Mouse (Mus musculus) heart, adult 2 months (tissue): Measurements from ENCODE around the gene Ier2. TPM values are rescaled to one million over a fixed set of nuclear protein-coding genes. Genes with fewer than 3 reads are reported as not detected.

ENCODE experiments used
- DNase-seq, 2 experiments: peaks; one replicate each; pipeline ENCODE4 v3.0.0; 2021
- H3K27ac ChIP-seq: fragments of 200-600 bp; 2 replicates; pipeline ENCODE4 v1.8.1; 2022
- H3K27me3 ChIP-seq: fragments of 200-500 bp; 2 replicates; pipeline ENCODE4 v1.6.1; 2012; ENCODE audit warnings: mild to moderate bottlenecking, low read length, inconsistent platforms, mixed read lengths; ENCODE audit not compliant: control insufficient read depth, insufficient read depth
- H3K36me3 ChIP-seq: fragments of 200-500 bp; 2 replicates; pipeline ENCODE4 v1.6.1; 2012; ENCODE audit warnings: low read length, inconsistent platforms; ENCODE audit not compliant: control insufficient read depth, insufficient read depth
- H3K4me1 ChIP-seq: fragments of 200-500 bp; 2 replicates; pipeline ENCODE4 v1.6.1; 2011; ENCODE audit warnings: low read length; ENCODE audit not compliant: control insufficient read depth, insufficient read depth
- H3K4me3 ChIP-seq: fragments of 200-600 bp; 2 replicates; pipeline ENCODE4 v1.8.1; 2022
- H3K79me2 ChIP-seq: fragments of 200-500 bp; replicated peaks from 2 replicates; pipeline ENCODE4 v1.6.1; 2012; ENCODE audit warnings: mild to moderate bottlenecking, inconsistent platforms, low read length, moderate library complexity, mixed read lengths; ENCODE audit not compliant: control insufficient read depth, insufficient read depth
- H3K9ac ChIP-seq: fragments of 200-500 bp; 2 replicates; pipeline ENCODE4 v1.6.1; 2012; ENCODE audit warnings: low read depth, mild to moderate bottlenecking, control low read depth, inconsistent platforms, low read length, mixed read lengths
- CTCF ChIP-seq: fragments of 200-600 bp; IDR thresholded peaks from 2 replicates; pipeline ENCODE4 v1.8.1; 2022; ENCODE audit warnings: antibody characterized with exemption, mild to moderate bottlenecking, moderate library complexity
- EP300 ChIP-seq: fragments of 200-500 bp; IDR thresholded peaks from 2 replicates; pipeline ENCODE4 v1.6.1; 2011; ENCODE audit warnings: low read depth, low read length, control low read depth; ENCODE audit not compliant: insufficient read depth
- POLR2A ChIP-seq: fragments of 200-500 bp; IDR thresholded peaks from 2 replicates; pipeline ENCODE4 v1.6.1; 2011; ENCODE audit warnings: mild to moderate bottlenecking, low read depth, low read length, control low read depth; ENCODE audit not compliant: insufficient read depth
- WGBS: fragments of 180-500 bp; shearing (Covaris S2); methylation state at CpG from one replicate; pipeline ENCODE4 v1.1.7; 2018; 5-methylcytosine and 5-hydroxymethylcytosine counted together
- intact Hi-C: fragments of 180-260 bp; cut with DNase I; formaldehyde crosslinking; loops from one replicate; pipeline ENCODE4 v1.15.1; 2025
- polyA plus RNA-seq: library from polyadenylated mRNA; depleted of rRNA; stranded (reverse); fragments of >200 nt; gene quantifications from 2 replicates; pipeline ENCODE4 v1.2.3, GENCODE M21; 2012
- total RNA-seq, 2 experiments: library from RNA; stranded (reverse); gene quantifications; 2 replicates each; pipeline ENCODE4 v1.2.3; 2021

Ier2 gene
- total and polyA plus RNA-seq, 3 experiments = 8.1 to 13.0 (median 11.8) TPM

DNA sequence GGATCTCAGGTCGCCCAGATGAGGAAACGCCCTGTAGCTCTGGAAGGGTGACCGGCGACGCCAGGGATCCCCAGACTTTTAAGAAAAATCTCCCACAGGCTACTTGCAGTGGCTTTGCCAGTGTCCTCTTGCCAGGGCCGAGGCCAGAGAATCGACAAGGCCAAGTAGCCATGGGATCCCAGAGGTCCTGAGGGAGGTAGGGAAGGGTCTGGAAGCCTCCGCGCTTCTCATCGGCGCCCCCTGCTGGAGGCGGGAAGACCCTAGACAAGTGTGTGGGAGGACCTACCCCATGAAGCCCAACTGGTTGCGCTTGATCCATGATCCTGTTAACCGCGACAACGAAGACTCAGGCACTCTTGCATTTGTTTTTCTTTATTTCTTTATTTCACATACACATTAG, 41.7 kb upstream of the Ier2 start:
- WGBS = 14% methylated on average over 16 of the region's 16 CpGs
- H3K9ac ChIP-seq = peak overlapping the region; percentile 77
- peak; percentile 89 to 90 for DNase-seq
- no peak for TF ChIP-seq EP300
- peak; percentile 91 for TF ChIP-seq CTCF
- peak; percentile 37; the same call in 1 of the 2 replicates for TF ChIP-seq POLR2A
- H3K27me3 ChIP-seq = no peaks in the 10 kb centered on the region
- peak overlapping the region; percentile 45 for H3K4me3 ChIP-seq
- intact Hi-C loops = no loop called here
- H3K79me2 ChIP-seq = no peaks in the 10 kb centered on the region
- peaks cover 19% of the 10 kb centered on the region for H3K4me1 ChIP-seq
- peak overlapping the region; percentile 90 for H3K27ac ChIP-seq
- no peaks in the 10 kb centered on the region for H3K36me3 ChIP-seq

DNA sequence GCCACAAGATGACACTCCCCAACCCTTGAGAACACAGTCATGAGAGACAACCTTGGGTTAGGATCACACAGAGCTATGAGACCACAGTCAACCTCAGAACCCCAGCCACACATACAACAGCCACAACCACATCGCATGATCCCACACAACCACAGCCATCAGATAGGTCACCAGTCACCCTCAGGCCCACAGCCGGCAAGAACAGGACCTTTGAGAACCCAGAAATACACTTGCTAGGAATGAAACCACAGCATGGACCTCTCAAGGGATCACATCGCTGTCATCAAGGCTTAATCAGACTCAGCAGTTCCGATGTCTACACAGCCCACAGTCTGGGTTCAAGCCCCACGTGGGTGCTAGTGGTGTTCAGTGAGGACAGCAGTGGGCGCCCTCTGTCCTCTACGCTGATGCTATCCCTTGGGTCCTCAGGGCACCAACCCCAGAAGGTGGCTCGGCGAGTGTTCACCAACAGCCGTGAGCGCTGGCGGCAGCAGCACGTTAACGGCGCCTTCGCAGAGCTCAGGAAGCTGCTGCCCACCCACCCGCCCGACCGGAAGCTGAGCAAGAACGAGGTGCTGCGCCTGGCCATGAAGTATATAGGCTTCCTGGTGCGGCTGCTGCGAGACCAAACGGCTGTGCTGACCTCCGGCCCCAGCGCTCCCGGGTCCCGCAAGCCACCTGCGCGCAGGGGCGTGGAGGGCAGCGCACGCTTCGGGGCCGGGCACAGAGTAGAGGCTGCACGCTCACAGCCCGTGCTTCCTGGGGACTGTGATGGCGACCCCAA, 41.0 kb upstream of the Ier2 start:
- no peaks in the 10 kb centered on the region for H3K27me3 ChIP-seq
- H3K4me1 ChIP-seq = peaks cover 19% of the 10 kb centered on the region
- H3K79me2 ChIP-seq = no peaks in the 10 kb centered on the region
- peak; percentile 50 to 54 for DNase-seq
- H3K4me3 ChIP-seq = peak overlapping the region; percentile 56
- peak overlapping the region; percentile 90 for H3K27ac ChIP-seq
- H3K36me3 ChIP-seq = no peaks in the 10 kb centered on the region
- intact Hi-C loops = no loop called here
- peak overlapping the region; percentile 77 for H3K9ac ChIP-seq
- no peak for TF ChIP-seq POLR2A
- TF ChIP-seq EP300 = no peak
- no peak for TF ChIP-seq CTCF
- WGBS = 34% methylated on average over 38 of the region's 38 CpGs

DNA sequence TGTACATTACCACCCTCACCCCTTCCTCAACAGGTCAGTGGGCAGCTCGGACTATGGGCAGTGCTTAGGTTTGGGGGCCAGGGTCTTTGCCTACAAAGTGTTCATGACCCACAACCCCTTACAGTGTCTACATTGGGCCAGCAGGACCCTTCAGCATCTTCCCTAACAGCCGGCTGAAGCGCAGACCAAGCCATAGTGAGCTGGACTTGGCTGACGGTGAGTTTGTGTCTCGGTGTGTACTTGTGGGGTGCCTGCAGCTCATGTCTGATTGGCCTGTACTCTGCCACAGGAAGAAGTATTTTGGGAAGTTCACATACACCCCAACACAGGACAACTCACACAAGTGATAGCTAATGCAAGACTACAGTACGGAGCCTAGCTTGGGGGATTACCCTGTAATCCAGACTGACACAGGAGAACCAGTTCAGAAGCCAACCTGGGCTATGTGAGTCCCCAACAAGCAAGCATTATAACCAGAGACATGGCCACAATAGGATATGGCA, 40.4 kb upstream of the Ier2 start:
- WGBS = 66% methylated on average over 6 of the region's 6 CpGs
- DNase-seq = no peak
- H3K36me3 ChIP-seq = no peaks in the 10 kb centered on the region

DNA sequence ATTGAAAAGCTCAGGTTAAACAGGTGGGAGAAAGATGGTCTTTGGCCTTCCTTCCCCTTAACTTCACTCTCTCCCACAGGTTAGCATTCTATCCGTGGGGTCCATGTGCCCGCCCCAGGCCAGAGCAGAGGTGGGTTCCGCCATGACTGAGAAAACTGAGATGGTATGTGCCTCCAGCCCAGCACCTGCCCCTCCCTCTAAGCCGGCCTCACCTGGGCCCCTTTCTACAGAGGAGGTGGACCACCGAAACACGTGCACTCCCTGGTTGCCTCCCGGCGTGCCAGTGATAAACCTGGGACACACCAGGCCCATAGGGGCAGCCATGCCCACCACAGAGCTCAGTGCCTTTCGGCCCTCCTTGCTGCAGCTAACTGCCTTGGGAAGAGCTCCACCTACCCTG, 39.9 kb upstream of the Ier2 start:
- intact Hi-C loops = no loop called here
- Histone ChIP-seq H3K27me3 (no peaks in the 10 kb centered on the region), H3K27ac (peak overlapping the region; percentile 90), H3K4me1 (peaks cover 22% of the 10 kb centered on the region), H3K36me3 (no peaks in the 10 kb centered on the region), H3K79me2 (no peaks in the 10 kb centered on the region), H3K9ac (peak overlapping the region; percentile 68), H3K4me3 (peak overlapping the region; percentile 56)
- WGBS = 58% methylated on average over 9 of the region's 9 CpGs
- DNase-seq = peak in 1 of 2 experiments; percentile 42
- no peak for TF ChIP-seq POLR2A
- TF ChIP-seq CTCF = no peak
- TF ChIP-seq EP300 = no peak

More for the DNA sequence above, 40.4 kb upstream of the Ier2 start:
- peak overlapping the region; percentile 90 for H3K27ac ChIP-seq
- intact Hi-C loops = no loop called here
- H3K27me3 ChIP-seq = no peaks in the 10 kb centered on the region
- H3K9ac ChIP-seq = peak overlapping the region; percentile 68
- H3K4me1 ChIP-seq = peaks cover 22% of the 10 kb centered on the region
- H3K79me2 ChIP-seq = no peaks in the 10 kb centered on the region
- TF ChIP-seq CTCF (no peak), POLR2A (no peak), EP300 (no peak)
- H3K4me3 ChIP-seq = peak overlapping the region; percentile 56

DNA sequence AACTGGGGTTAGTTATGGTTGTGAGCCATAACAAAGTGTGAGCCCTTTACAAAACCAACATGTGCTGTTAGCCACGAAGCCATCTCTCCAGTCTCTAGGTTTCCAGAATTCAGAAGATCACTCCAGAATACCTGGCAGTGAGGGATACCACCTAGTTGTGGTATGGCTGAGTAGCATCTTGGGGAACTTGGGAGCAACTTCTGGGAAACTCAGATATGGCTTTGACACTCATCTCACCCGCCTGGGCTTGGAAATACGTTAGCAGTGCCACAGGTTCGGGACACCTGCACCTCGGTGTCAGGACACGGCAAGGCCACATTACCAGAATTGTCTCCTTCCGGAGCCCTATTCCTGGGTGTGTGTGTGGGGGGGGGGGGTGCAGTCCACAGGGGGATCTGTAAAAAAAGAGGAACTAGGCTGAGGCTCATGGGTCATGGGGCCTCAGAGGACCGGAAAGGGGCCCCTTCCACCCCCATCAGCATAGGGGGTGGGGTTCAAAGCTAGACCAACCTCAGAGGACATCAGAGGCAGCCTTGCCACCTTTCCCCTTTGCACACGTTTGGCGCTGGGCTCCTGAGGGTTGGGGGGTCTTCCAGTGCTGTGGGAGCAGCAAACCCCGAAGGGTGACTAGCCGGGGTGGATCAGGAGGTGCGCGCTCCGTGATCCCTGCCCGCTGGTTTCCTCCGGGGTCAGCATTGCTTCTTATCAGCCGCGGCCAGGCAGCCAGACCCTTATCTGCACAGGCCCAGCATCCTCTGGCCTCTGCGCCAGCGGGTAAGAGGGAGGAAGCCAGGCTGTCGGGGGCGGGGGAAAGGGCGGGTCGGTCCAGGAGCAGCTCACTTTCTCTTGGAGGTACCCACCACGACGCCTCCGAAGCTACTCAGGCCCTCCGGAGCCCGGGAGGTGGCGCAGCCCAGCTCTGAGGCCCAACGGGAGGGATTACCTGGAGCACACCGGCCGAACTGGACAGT, 38.6 kb upstream of the Ier2 start, which contains the start of gene Lyl1:
Gene Lyl1 (plus strand): TSS at position 517 of the 971 bp plus-strand sequence.
- intact Hi-C loops = loop anchor here (2.0 kb wide), 1 partner anchor 40 kb away; no protein-coding TSS in a partner anchor
- peak; percentile 82 to 89 for DNase-seq
- Histone ChIP-seq H3K4me1 (peaks cover 20% of the 10 kb centered on the region), H3K9ac (peak within 1 kb of the TSS; percentile 68), H3K36me3 (no peaks in the 10 kb centered on the region), H3K27ac (peak within 1 kb of the TSS; percentile 90), H3K79me2 (no peaks in the 10 kb centered on the region), H3K4me3 (peak within 1 kb of the TSS; percentile 56), H3K27me3 (no peaks in the 10 kb centered on the region)
- 9% methylated on average over 34 of the region's 34 CpGs for WGBS
- TF ChIP-seq EP300 (peak; percentile 99), CTCF (peak; percentile 60), POLR2A (peak; percentile 78)
